Mouse (Mus musculus) heart, postnatal 0 days (tissue): Measurements from ENCODE around the gene Tob1.

Experiments used
- CTCF ChIP-seq: IDR thresholded peaks from 2 replicates; pipeline ENCODE4 v1.5.1; 2016; ENCODE audit warnings: antibody characterized with exemption, control low read depth, low read depth
- EP300 ChIP-seq: IDR thresholded peaks from 2 replicates; pipeline ENCODE4 v1.6.1; 2016; ENCODE audit warnings: antibody characterized with exemption, low read depth

DNA sequence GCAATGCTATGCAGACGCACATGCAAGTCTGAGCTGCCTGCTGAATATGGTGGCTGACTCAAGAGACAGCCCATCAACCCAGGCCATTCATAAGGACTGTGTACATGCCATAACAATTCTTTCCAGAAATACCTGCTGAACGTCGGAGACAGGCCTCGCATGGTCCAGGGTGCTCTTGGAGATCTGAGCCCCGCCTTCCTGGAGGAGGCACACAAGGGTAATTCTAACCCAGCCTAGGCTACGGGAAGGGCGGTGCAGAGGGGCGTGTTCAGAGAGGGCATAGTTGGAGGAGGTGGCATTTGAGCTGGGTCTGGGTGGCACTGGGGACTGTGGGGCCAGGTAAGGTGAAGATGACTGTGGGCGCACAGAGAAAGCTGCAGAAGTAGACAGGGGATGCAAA is 39.1 kb upstream of the Tob1 start:
- no peak for TF ChIP-seq EP300
- no peak for TF ChIP-seq CTCF
